Mouse (Mus musculus) midbrain, embryonic 15.5 days (tissue): ENCODE results near the gene Mybph. TPM values are rescaled to one million over a fixed set of nuclear protein-coding genes. Genes with fewer than 3 reads are reported as not detected.
A peak's percentile ranks its signal among the peaks of the same experiment; 100 is the strongest.

ENCODE experiments used
- ATAC-seq: fragments of 200-750 bp; cut with Nextera tagmentation; replicated peaks from 2 replicates; pipeline ENCODE4 v1.8.0; 2017; ENCODE audit warnings: moderate TSS enrichment
- H3K27ac ChIP-seq: fragments of 300-500 bp; sonication (generic); 2 replicates; pipeline ENCODE4 v1.5.1; 2015; ENCODE audit warnings: mild to moderate bottlenecking, inconsistent platforms
- H3K27me3 ChIP-seq: fragments of 300-500 bp; sonication (generic); replicated peaks from 2 replicates; pipeline ENCODE4 v1.6.1; 2015; ENCODE audit warnings: inconsistent platforms
- H3K36me3 ChIP-seq: fragments of 300-500 bp; sonication (generic); replicated peaks from 2 replicates; pipeline ENCODE4 v1.6.1; 2015; ENCODE audit warnings: inconsistent platforms
- H3K4me1 ChIP-seq: fragments of 300-500 bp; sonication (generic); 2 replicates; pipeline ENCODE4 v1.6.1; 2015; ENCODE audit warnings: inconsistent platforms
- H3K4me2 ChIP-seq: fragments of 300-500 bp; sonication (generic); 2 replicates; pipeline ENCODE4 v1.6.1; 2015; ENCODE audit warnings: inconsistent platforms, mild to moderate bottlenecking, moderate library complexity
- H3K4me3 ChIP-seq: fragments of 300-500 bp; sonication (generic); 2 replicates; pipeline ENCODE4 v1.5.1; 2015; ENCODE audit warnings: mild to moderate bottlenecking, inconsistent platforms
- H3K9ac ChIP-seq: fragments of 300-500 bp; sonication (generic); 2 replicates; pipeline ENCODE4 v1.6.1; 2015; ENCODE audit warnings: mild to moderate bottlenecking, inconsistent platforms
- H3K9me3 ChIP-seq: fragments of 300-500 bp; sonication (generic); 2 replicates; pipeline ENCODE4 v1.6.1; 2016; ENCODE audit warnings: inconsistent platforms
- whole genome bisulfite sequencing: fragments of 180-500 bp; shearing (Covaris S2); methylation state at CpG from one replicate; pipeline ENCODE4 v1.1.7; 2015; ENCODE audit warnings: mixed read lengths; 5-methylcytosine and 5-hydroxymethylcytosine counted together
- polyA plus RNA-seq: library from polyadenylated mRNA; unstranded; fragments of >200 nt; fragmentation: Nextera tagmentation; extraction: Ambion mirVana; gene quantifications from 2 replicates; pipeline ENCODE4 v1.2.1, GENCODE M21; 2015

The Mybph gene
- polyA plus RNA-seq, 1 experiment from 2014 or later: 0.13 TPM

- H3K27ac ChIP-seq: 0 out of 2 replicates have a peak overlapping the region, but pooled peaks have one; percentile 8
- H3K9ac ChIP-seq: no peak overlapping the region
- WGBS: 72% methylated on average over 8 of the region's 8 CpGs
- ATAC-seq: no peak
- H3K27me3 ChIP-seq: peaks cover 33% of the 10 kb centered on the region
- peak overlapping the region; percentile 86 for H3K4me2 ChIP-seq
- peaks cover 41% of the 10 kb centered on the region for H3K4me1 ChIP-seq
- no peaks in the 10 kb centered on the region for H3K36me3 ChIP-seq
- no peak overlapping the region for H3K4me3 ChIP-seq
- no peaks in the 10 kb centered on the region for H3K9me3 ChIP-seq
These were observed 39.1 kb downstream of the Mybph start for GRCm38 (mm10) chr1:134232326-134232725.

- no peak for ATAC-seq
- Histone ChIP-seq H3K27ac (0 out of 2 replicates have a peak overlapping the region, but pooled peaks have one; percentile 8), H3K36me3 (no peaks in the 10 kb centered on the region), H3K9me3 (no peaks in the 10 kb centered on the region), H3K27me3 (peaks cover 33% of the 10 kb centered on the region), H3K9ac (0 out of 2 replicates have a peak overlapping the region, but pooled peaks have one; percentile 8), H3K4me3 (peak overlapping the region; percentile 49; the same call in 1 of the 2 replicates), H3K4me2 (peak overlapping the region; percentile 86), H3K4me1 (peaks cover 41% of the 10 kb centered on the region)
- WGBS: 43% methylated on average over 12 of the region's 12 CpGs
These were observed 39.7 kb downstream of the Mybph start for GRCm38 (mm10) chr1:134232778-134233531.

GRCm38 (mm10) chr1:134233681-134234454 lies 40.6 kb downstream of the Mybph start:
- no peak for ATAC-seq
- Histone ChIP-seq H3K4me2 (peak overlapping the region; percentile 86), H3K9me3 (no peaks in the 10 kb centered on the region), H3K4me1 (peaks cover 41% of the 10 kb centered on the region), H3K4me3 (peak overlapping the region; percentile 49), H3K36me3 (no peaks in the 10 kb centered on the region), H3K27me3 (peaks cover 33% of the 10 kb centered on the region), H3K9ac (peak overlapping the region; percentile 45), H3K27ac (no peak overlapping the region)
- WGBS: 45% methylated on average over 19 of the region's 19 CpGs

- no peaks in the 10 kb centered on the region for H3K9me3 ChIP-seq
- H3K9ac ChIP-seq: peak overlapping the region; percentile 45
- H3K27ac ChIP-seq: no peak overlapping the region
- no peaks in the 10 kb centered on the region for H3K36me3 ChIP-seq
- H3K4me2 ChIP-seq: peak overlapping the region; percentile 86
- H3K4me1 ChIP-seq: peaks cover 41% of the 10 kb centered on the region
- WGBS: 2% methylated on average over 41 of the region's 41 CpGs
- ATAC-seq: peak; percentile 70
- H3K4me3 ChIP-seq: peak overlapping the region; percentile 49
- peaks cover 33% of the 10 kb centered on the region for H3K27me3 ChIP-seq
These were observed 41.5 kb downstream of the Mybph start for GRCm38 (mm10) chr1:134234455-134235390.

- Histone ChIP-seq H3K36me3 (no peaks in the 10 kb centered on the region), H3K4me1 (peaks cover 41% of the 10 kb centered on the region), H3K27me3 (peaks cover 33% of the 10 kb centered on the region), H3K4me3 (peak within 1 kb of the TSS; percentile 49), H3K9me3 (no peaks in the 10 kb centered on the region), H3K4me2 (peak within 1 kb of the TSS; percentile 86), H3K27ac (peak within 1 kb of the TSS; percentile 3; the same call in 1 of the 2 replicates), H3K9ac (peak within 1 kb of the TSS; percentile 45)
- peak; percentile 59 for ATAC-seq
- WGBS: under 1% methylated on average over 34 of the region's 37 CpGs
These were observed 42.2 kb downstream of the Mybph start, which contains the start of gene Adora1 for GRCm38 (mm10) chr1:134235391-134235921. Gene Adora1 (minus strand): TSS chr1:134235431.

- 19% methylated on average over 3 of the region's 3 CpGs for WGBS
- Histone ChIP-seq H3K36me3 (no peaks in the 10 kb centered on the region), H3K27me3 (peaks cover 33% of the 10 kb centered on the region), H3K27ac (no peak overlapping the region), H3K9me3 (no peaks in the 10 kb centered on the region), H3K4me2 (peak overlapping the region; percentile 86), H3K4me1 (peaks cover 41% of the 10 kb centered on the region), H3K9ac (no peak overlapping the region), H3K4me3 (no peak overlapping the region)
- 0 out of 2 replicates have a peak, but pooled peaks have one; percentile 15 for ATAC-seq
These were observed 42.9 kb downstream of the Mybph start for GRCm38 (mm10) chr1:134236142-134236541.

GRCm38 (mm10) chr1:134237438-134237837 lies 44.2 kb downstream of the Mybph start:
- H3K4me3 ChIP-seq: no peak overlapping the region

GRCm38 (mm10) chr1:134240701-134241100 lies 47.5 kb downstream of the Mybph start:
- 86% methylated on average over 9 of the region's 9 CpGs for WGBS
- H3K4me2 ChIP-seq: no peak overlapping the region
- ATAC-seq: no peak

More at GRCm38 (mm10) chr1:134237438-134237837, 44.2 kb downstream of the Mybph start:
- no peak for ATAC-seq
- WGBS: 90% methylated on average over 3 of the region's 3 CpGs
- no peaks in the 10 kb centered on the region for H3K9me3 ChIP-seq
- no peak overlapping the region for H3K27ac ChIP-seq
- H3K9ac ChIP-seq: no peak overlapping the region
- no peak overlapping the region for H3K4me2 ChIP-seq
- no peaks in the 10 kb centered on the region for H3K36me3 ChIP-seq
- peaks cover 33% of the 10 kb centered on the region for H3K27me3 ChIP-seq
- H3K4me1 ChIP-seq: peaks cover 37% of the 10 kb centered on the region

GRCm38 (mm10) chr1:134241298-134241697 lies 48.0 kb downstream of the Mybph start:
- Histone ChIP-seq H3K9ac (no peak overlapping the region), H3K9me3 (no peaks in the 10 kb centered on the region), H3K27me3 (peaks cover 15% of the 10 kb centered on the region), H3K4me2 (no peak overlapping the region), H3K4me1 (peaks cover 8% of the 10 kb centered on the region), H3K36me3 (no peaks in the 10 kb centered on the region), H3K4me3 (no peak overlapping the region), H3K27ac (no peak overlapping the region)
- no peak for ATAC-seq
- 72% methylated on average over 8 of the region's 8 CpGs for WGBS

More at GRCm38 (mm10) chr1:134240701-134241100, 47.5 kb downstream of the Mybph start:
- Histone ChIP-seq H3K9me3 (no peaks in the 10 kb centered on the region), H3K9ac (no peak overlapping the region), H3K27ac (no peak overlapping the region), H3K4me3 (no peak overlapping the region), H3K36me3 (no peaks in the 10 kb centered on the region), H3K27me3 (peaks cover 19% of the 10 kb centered on the region), H3K4me1 (peaks cover 12% of the 10 kb centered on the region)

GRCm38 (mm10) chr1:134242286-134242685 lies 49.0 kb downstream of the Mybph start:
- Histone ChIP-seq H3K4me3 (no peak overlapping the region), H3K4me1 (peaks cover 8% of the 10 kb centered on the region), H3K9ac (no peak overlapping the region), H3K36me3 (no peaks in the 10 kb centered on the region), H3K4me2 (no peak overlapping the region), H3K27me3 (peaks cover 6% of the 10 kb centered on the region), H3K9me3 (no peaks in the 10 kb centered on the region), H3K27ac (no peak overlapping the region)
- ATAC-seq: no peak
- 67% methylated on average over 2 of the region's 2 CpGs for WGBS

GRCm38 (mm10) chr1:134243505-134243904 lies 50.3 kb downstream of the Mybph start:
- H3K36me3 ChIP-seq: no peaks in the 10 kb centered on the region
- no peak overlapping the region for H3K4me2 ChIP-seq
- no peak overlapping the region for H3K4me3 ChIP-seq
- peaks cover 8% of the 10 kb centered on the region for H3K4me1 ChIP-seq
- WGBS: 78% methylated on average over 6 of the region's 6 CpGs
- peaks cover 6% of the 10 kb centered on the region; the same call in 1 of the 2 replicates for H3K27me3 ChIP-seq
- no peak overlapping the region for H3K27ac ChIP-seq
- H3K9me3 ChIP-seq: no peaks in the 10 kb centered on the region
- no peak overlapping the region for H3K9ac ChIP-seq
- no peak for ATAC-seq
